Mouse (Mus musculus) right cerebral cortex, adult 2 months (tissue): ENCODE data around the gene Gm10376.
"Not testable (repeated sequence)": the region's sequence is repeated elsewhere in the genome, so short reads cannot be mapped to it uniquely, and the experiment has no call there.

Experiments used
- DNase-seq, 2 experiments: peaks; one replicate each; pipeline ENCODE4 v3.0.0; 2021 to 2022; ENCODE audit warnings: low spot score in 2 of 2

Gene Gm10376

DNA sequence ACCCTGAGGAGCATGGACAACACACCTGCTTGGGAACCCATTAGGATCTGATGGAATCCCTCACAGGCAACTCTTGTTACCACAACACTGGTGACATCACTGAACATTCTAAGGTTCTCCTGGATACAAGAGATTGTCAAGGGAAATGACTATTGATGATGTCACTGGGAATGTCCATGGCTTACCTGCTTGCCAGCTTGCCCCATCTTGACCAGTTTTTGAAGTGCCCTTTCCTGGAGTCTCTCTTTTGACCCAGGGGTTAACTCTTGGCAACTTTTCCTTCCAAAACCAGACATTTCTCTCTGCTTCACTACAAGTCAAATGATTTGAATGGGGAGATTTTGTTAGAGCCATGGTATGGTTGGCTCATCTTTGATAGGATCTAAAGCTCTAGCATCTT lies at the start of gene Gm10376:
Gene Gm10376 (minus strand): TSS at position 101 of the 400 bp plus-strand sequence.
- DNase-seq: not testable (repeated sequence)

DNA sequence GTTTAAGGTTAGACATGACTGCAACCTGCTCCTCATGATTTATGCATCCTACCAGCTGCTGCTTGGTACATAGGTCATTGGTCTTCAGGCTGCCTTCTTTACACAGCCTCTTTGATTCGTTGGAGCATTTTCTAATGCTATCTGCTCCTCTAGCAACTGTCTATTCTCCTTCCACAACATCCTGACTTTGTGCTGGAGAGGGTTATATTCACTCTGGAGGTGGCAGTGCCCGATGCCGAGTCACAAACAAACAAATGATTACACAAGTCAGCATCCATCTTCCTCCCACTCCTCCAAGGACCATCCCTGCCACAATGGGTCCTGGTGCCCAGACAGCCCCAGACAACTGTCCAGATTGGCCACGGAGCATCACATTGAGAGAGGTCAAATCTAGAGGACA lies 44.8 kb upstream of the Gm10376 start:
- DNase-seq: not testable (repeated sequence)

DNA sequence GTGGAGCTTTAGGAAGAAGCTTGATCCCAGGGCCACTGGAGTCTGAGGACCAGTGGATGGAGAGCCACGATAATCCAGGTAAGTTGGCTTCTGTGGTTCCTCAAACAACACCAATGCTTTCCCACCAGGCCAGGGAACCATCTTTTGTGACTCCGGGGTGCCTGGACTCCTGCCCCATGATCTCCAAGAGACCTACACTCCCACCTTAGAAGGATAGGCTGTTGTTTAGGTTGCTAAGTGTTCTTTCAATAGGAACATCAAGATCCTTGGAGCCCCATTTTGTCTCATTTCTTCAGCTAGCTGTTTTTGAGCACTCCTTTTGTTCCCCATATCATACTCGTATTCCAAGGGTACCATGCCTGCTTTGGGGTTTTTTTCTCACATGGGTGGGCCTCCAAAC lies 42.6 kb upstream of the Gm10376 start:
- DNase-seq: not testable (repeated sequence)

DNA sequence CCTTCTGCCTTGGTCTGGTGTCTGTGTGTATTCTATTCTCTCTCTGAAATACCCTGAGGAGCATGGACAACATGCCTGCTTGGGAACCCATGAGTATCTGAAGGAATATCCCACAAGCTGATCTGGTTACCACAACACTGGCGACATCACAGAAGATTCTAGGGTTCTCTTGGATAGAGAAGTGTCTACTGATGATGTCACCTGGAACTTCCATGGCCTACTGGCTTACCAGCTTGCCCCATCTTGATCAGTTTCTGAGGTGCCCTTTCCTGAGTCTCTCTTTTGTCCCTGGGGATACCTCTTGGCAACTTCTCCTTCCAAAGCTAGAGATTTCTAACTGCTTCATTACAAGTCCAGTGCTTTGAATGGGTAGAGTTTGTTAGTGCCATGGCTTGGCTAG lies 21.9 kb downstream of the Gm10376 start, which contains the start of gene Gm8082:
Gene Gm8082 (minus strand): TSS at position 101 of the 400 bp plus-strand sequence.
- DNase-seq: not testable (repeated sequence)
